Mouse (Mus musculus) kidney, postnatal 0 days (tissue): ENCODE results near the gene Gpa33. TPM values are rescaled to one million over a fixed set of nuclear protein-coding genes. Genes with fewer than 3 reads are reported as not detected.

Experiments
- ATAC-seq: fragments of 200-750 bp; cut with Nextera tagmentation; replicated peaks from 2 replicates; pipeline ENCODE4 v1.8.0; 2017; ENCODE audit warnings: low read depth, moderate number of reproducible peaks, moderate TSS enrichment, moderate library complexity; ENCODE audit not compliant: low FRiP score
- DNase-seq: peaks from one replicate; pipeline ENCODE4 v3.0.0-alpha.2; 2016; ENCODE audit warnings: low spot score
- H3K27ac ChIP-seq: fragments of 300-500 bp; sonication (generic); 2 replicates; pipeline ENCODE4 v1.5.1; 2014; ENCODE audit warnings: mild to moderate bottlenecking
- H3K27me3 ChIP-seq: fragments of 300-500 bp; sonication (generic); 2 replicates; pipeline ENCODE4 v1.6.1; 2014; ENCODE audit warnings: low read length, mixed read lengths; ENCODE audit not compliant: insufficient read depth
- H3K36me3 ChIP-seq: fragments of 300-500 bp; sonication (generic); 2 replicates; pipeline ENCODE4 v1.6.1; 2014; ENCODE audit warnings: low read length, mixed read lengths; ENCODE audit not compliant: insufficient read depth
- H3K4me1 ChIP-seq: fragments of 300-500 bp; sonication (generic); replicated peaks from 2 replicates; pipeline ENCODE4 v1.6.1; 2014; ENCODE audit warnings: antibody characterized with exemption, low read length, mixed read lengths; ENCODE audit not compliant: insufficient read depth
- H3K4me2 ChIP-seq: fragments of 300-500 bp; sonication (generic); 2 replicates; pipeline ENCODE4 v1.6.1; 2014; ENCODE audit warnings: mild to moderate bottlenecking, low read length, moderate library complexity, mixed read lengths
- H3K4me3 ChIP-seq: fragments of 300-500 bp; sonication (generic); replicated peaks from 2 replicates; pipeline ENCODE4 v1.5.1; 2014; ENCODE audit warnings: low read depth, low read length
- H3K9ac ChIP-seq: fragments of 300-500 bp; sonication (generic); 2 replicates; pipeline ENCODE4 v1.6.1; 2014; ENCODE audit warnings: low read depth, low read length
- H3K9me3 ChIP-seq: fragments of 300-500 bp; sonication (generic); replicated peaks from 2 replicates; pipeline ENCODE4 v1.6.1; 2016; ENCODE audit warnings: low read length, inconsistent platforms, mixed read lengths
- CTCF ChIP-seq: IDR thresholded peaks from 2 replicates; pipeline ENCODE4 v1.5.1; 2016; ENCODE audit warnings: antibody characterized with exemption, low read depth, mild to moderate bottlenecking, moderate library complexity
- WGBS: fragments of 180-500 bp; shearing (Covaris S2); extraction: QIAGEN DNeasy Blood & Tissue Kit; methylation state at CpG from one replicate; pipeline ENCODE4 v1.1.7; 2014; 5-methylcytosine and 5-hydroxymethylcytosine counted together
- polyA plus RNA-seq: library from polyadenylated mRNA; unstranded; fragments of >200 nt; fragmentation: Nextera tagmentation; extraction: Ambion mirVana; gene quantifications from 2 replicates; pipeline ENCODE4 v1.2.1, GENCODE M21; 2015

The Gpa33 gene
- polyA plus RNA-seq, 1 experiment from 2014 or later: 1.1 TPM

DNA sequence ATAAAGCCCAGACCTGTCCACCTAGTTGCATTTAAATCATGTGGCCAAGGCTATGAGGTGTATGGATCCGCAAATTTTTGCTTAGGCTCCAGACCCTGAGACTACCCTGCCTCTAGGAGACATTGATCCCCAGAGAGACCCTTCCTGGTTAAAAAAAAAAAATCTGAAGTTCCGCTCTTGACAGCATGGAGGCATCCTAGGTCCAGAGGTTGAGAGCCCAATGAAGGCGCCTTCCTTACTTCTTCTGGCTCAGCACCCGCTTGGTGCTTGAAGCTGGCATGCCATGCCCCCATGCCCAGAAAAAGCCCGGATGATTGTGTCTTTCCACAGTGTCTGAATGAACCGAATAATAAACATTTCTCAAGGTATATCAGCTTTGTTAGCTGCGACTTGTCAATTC, 51.5 kb downstream of the Gpa33 start:
- ATAC-seq (no peak), DNase-seq (no peak)
- no peak overlapping the region for H3K4me3 ChIP-seq
- no peaks in the 10 kb centered on the region for H3K4me1 ChIP-seq
- TF ChIP-seq CTCF: no peak
- H3K36me3 ChIP-seq: no peaks in the 10 kb centered on the region
- H3K4me2 ChIP-seq: no peak overlapping the region
- WGBS: 89% methylated on average over 7 of the region's 7 CpGs
- H3K27me3 ChIP-seq: no peaks in the 10 kb centered on the region
- no peak overlapping the region for H3K27ac ChIP-seq
- no peaks in the 10 kb centered on the region for H3K9me3 ChIP-seq
- H3K9ac ChIP-seq: no peak overlapping the region

DNA sequence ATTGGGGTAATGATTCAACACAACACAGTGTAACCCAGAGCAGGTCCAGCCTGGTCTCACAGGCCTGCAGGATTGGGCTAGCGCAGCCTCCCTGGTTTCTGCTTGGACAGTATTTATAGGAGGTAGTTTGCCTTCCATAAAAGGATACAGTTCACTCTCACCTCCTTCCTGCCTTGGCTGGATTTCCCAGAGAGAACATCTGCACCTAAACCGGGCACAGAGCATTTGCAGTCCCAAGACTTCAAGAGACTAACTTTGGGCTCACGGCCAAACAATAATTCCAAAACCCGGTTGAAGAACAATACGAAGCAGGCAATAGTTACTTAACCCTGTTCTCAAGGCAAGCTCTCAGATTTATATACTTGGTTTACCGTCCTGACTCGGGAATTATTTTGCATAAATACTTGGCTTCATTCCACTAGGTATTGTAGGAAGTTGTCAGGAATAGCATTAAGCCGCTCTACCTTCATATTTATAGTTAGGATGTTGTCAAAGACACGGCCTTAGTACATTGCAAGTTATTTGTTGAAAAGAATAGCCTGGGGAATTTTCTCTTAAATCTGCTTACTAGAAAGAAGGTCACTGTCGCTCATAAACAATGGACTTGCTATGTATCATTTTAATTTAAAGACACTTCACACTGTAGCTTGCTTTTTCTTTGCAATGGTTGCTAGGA, 53.1 kb downstream of the Gpa33 start:
- Histone ChIP-seq H3K36me3 (no peaks in the 10 kb centered on the region), H3K4me3 (no peak overlapping the region), H3K27me3 (no peaks in the 10 kb centered on the region), H3K4me1 (no peaks in the 10 kb centered on the region), H3K27ac (no peak overlapping the region), H3K4me2 (no peak overlapping the region), H3K9ac (no peak overlapping the region), H3K9me3 (no peaks in the 10 kb centered on the region)
- DNase-seq (peak; percentile 44), ATAC-seq (no peak)
- TF ChIP-seq CTCF: no peak
- 46% methylated on average over 10 of the region's 10 CpGs for WGBS

DNA sequence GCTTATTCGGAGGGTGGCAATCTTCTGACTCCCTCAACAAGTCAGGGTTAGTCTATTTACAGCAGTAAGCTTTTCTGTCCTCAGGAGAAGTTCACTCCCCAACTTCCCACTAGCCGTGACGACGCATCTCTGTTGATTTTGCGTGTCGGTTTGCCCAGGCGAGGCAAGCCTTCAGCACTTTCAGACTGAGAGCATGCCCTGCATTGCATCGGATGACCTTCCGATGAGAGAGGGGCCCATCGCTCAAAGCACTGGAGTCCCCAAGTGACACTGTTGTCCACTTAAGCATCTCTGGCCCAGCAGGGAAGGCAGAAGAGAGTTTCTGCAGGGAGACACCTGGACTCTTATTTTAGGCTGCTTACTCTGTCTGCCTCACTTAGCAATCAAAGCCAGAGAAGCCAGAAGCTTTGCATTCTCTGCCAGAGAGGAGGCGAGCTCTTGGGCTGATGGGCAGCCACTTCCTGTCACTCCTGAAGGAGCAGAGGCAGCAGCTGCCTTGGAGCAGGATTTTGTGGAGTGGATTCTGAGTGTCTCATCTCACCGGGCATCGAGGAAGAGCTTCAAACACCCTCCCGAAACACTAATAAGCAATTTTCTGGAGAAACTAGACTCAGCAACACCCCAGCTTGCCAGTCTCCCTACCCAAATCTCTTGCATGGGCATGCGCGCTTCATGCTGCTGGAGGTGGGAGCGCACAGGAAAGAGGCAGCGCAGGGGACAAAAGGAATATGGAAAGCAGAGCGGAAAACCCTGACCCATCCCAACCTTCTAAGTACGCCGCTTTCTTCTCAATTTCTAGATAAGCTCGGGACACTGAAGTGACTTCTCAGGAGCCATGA, 54.6 kb downstream of the Gpa33 start:
- H3K4me2 ChIP-seq: no peak overlapping the region
- DNase-seq: no peak
- no peaks in the 10 kb centered on the region for H3K4me1 ChIP-seq
- H3K27me3 ChIP-seq: no peaks in the 10 kb centered on the region
- no peak overlapping the region for H3K4me3 ChIP-seq
- H3K9ac ChIP-seq: no peak overlapping the region
- no peaks in the 10 kb centered on the region for H3K36me3 ChIP-seq
- 68% methylated on average over 22 of the region's 22 CpGs for WGBS
- no peak for ATAC-seq
- no peak for TF ChIP-seq CTCF
- H3K9me3 ChIP-seq: no peaks in the 10 kb centered on the region
- H3K27ac ChIP-seq: no peak overlapping the region

DNA sequence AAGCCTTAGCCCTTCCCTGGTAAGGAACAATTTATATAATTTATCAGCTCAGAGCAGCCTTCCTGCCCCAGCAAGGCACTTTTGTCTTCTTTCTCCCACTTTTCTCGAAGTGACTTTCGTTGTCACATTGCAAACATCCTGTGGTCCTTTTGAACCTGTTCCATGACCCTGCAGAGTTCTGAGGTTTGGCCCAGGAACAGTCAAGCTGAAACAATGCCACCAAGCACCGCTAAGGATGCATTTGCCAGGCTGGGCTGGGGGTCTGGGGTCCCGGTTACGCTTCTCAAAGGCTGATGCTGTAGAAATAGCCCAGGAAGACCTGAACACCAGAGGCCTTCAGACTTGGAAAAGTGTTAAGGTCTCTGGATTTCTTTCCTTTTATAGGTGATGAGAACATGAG, 55.3 kb downstream of the Gpa33 start:
- no peaks in the 10 kb centered on the region for H3K27me3 ChIP-seq
- ATAC-seq: no peak
- H3K27ac ChIP-seq: no peak overlapping the region
- no peaks in the 10 kb centered on the region for H3K36me3 ChIP-seq
- WGBS: 77% methylated on average over 5 of the region's 5 CpGs
- no peak overlapping the region for H3K4me3 ChIP-seq
- no peak for DNase-seq
- H3K9ac ChIP-seq: no peak overlapping the region
- no peaks in the 10 kb centered on the region for H3K9me3 ChIP-seq
- no peak for TF ChIP-seq CTCF
- no peaks in the 10 kb centered on the region for H3K4me1 ChIP-seq
- no peak overlapping the region for H3K4me2 ChIP-seq

DNA sequence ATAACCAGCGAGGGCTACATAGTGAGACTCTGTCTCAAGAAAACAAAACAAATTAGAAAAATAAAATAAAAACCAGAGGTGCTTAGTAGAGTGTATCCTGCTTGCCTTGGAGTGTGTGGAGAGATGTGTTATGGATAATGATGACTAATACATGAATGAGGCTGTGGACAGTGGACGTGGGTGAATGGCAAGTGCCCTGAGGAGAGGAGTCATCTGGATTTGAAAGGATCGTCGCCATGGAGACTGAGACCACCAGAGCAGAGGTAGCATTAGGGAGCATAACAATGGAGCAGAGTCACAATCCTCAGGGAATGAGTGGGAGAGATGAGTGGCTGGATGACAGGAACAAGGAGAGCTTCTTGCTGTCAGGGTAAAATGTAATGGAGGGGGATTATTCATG, 59.8 kb downstream of the Gpa33 start:
- no peaks in the 10 kb centered on the region for H3K4me1 ChIP-seq
- DNase-seq (no peak), ATAC-seq (no peak)
- H3K36me3 ChIP-seq: no peaks in the 10 kb centered on the region
- no peak overlapping the region for H3K9ac ChIP-seq
- H3K9me3 ChIP-seq: no peaks in the 10 kb centered on the region
- H3K27me3 ChIP-seq: no peaks in the 10 kb centered on the region
- no peak overlapping the region for H3K4me2 ChIP-seq
- no peak overlapping the region for H3K27ac ChIP-seq
- no peak for TF ChIP-seq CTCF
- WGBS: 83% methylated on average over 4 of the region's 4 CpGs
- no peak overlapping the region for H3K4me3 ChIP-seq

DNA sequence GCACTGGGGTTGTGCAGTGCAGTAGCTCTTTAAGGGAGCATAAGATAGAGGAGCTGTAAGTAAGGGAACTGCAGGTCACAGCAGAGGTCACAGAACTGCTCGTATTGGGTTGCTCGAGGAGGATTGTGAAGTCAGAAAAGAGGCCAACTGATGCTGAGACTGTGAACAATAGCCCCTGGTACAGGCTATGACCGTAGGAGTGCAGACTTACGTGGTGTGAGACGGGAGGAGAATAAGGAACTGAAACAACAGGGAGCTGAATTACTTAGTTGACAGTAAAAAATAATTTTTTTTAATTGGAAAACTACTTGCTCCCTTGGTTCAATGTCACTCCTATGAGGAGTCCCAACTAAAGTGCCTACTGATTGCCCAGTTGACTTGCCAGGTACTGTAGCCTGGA, 74.1 kb downstream of the Gpa33 start:
- H3K9me3 ChIP-seq: no peaks in the 10 kb centered on the region
- no peaks in the 10 kb centered on the region for H3K27me3 ChIP-seq
- H3K4me2 ChIP-seq: no peak overlapping the region
- H3K4me3 ChIP-seq: no peak overlapping the region
- H3K9ac ChIP-seq: no peak overlapping the region
- WGBS: 36% methylated on average over 5 of the region's 5 CpGs
- no peaks in the 10 kb centered on the region for H3K4me1 ChIP-seq
- no peak for TF ChIP-seq CTCF
- no peaks in the 10 kb centered on the region for H3K36me3 ChIP-seq
- ATAC-seq (no peak), DNase-seq (no peak)
- H3K27ac ChIP-seq: no peak overlapping the region
